Mouse (Mus musculus) central nervous system, embryonic 18 days (tissue): Measurements from ENCODE around the gene Yes1. TPM values are rescaled to one million over a fixed set of nuclear protein-coding genes. Genes with fewer than 3 reads are reported as not detected.

Experiments
- polyA plus RNA-seq: library from polyadenylated mRNA; depleted of rRNA; stranded (reverse); fragments of >200 nt; gene quantifications from 2 replicates; pipeline ENCODE4 v1.2.3, GENCODE M21; 2012; rRNA removed

Yes1 gene
- polyA plus RNA-seq, result 8.2 and 8.7 TPM in 2 replicates

GRCm38 (mm10) chr5:32610801-32611340 is at the start of gene Yes1:
Gene Yes1 (plus strand): TSS chr5:32611171.

Other genes starting within 250 kb of the Yes1 start
- gene Ppp1cb, start 152.3 kb upstream of the Yes1 start, polyA plus RNA-seq, result 190 and 201 TPM in 2 replicates
- gene Pisd, start 174.5 kb downstream of the Yes1 start, polyA plus RNA-seq, result 80.5 and 85.7 TPM in 2 replicates
- not detected in 2 replicates for gene Gm20671, start 215.9 kb downstream of the Yes1 start, polyA plus RNA-seq
- gene Prr14l, start 243.1 kb downstream of the Yes1 start, polyA plus RNA-seq, result 10.9 and 12.5 TPM in 2 replicates